Mouse (Mus musculus) forebrain, embryonic 11.5 days (tissue): ENCODE data around the gene Ctf2. TPM values are rescaled to one million over a fixed set of nuclear protein-coding genes. Genes with fewer than 3 reads are reported as not detected.

Experiments
- ATAC-seq: fragments of 200-750 bp; cut with Nextera tagmentation; replicated peaks from 2 replicates; pipeline ENCODE4 v1.8.0; 2017; ENCODE audit warnings: moderate TSS enrichment; ENCODE audit not compliant: low FRiP score
- DNase-seq: peaks from one replicate; pipeline ENCODE4 v3.0.0-alpha.2; 2017; ENCODE audit warnings: low spot score
- H3K27ac ChIP-seq: fragments of 300-500 bp; sonication (generic); 2 replicates; pipeline ENCODE4 v1.5.1; 2014; ENCODE audit warnings: low read depth, low read length
- H3K27me3 ChIP-seq: fragments of 300-500 bp; sonication (generic); 2 replicates; pipeline ENCODE4 v1.6.1; 2014; ENCODE audit warnings: mild to moderate bottlenecking, low read length, mixed read lengths; ENCODE audit not compliant: control insufficient read depth, insufficient read depth
- H3K36me3 ChIP-seq: fragments of 300-500 bp; sonication (generic); 2 replicates; pipeline ENCODE4 v1.6.1; 2014; ENCODE audit warnings: mild to moderate bottlenecking, low read length, moderate library complexity, mixed read lengths; ENCODE audit not compliant: control insufficient read depth, insufficient read depth
- H3K4me1 ChIP-seq: fragments of 300-500 bp; sonication (generic); replicated peaks from 2 replicates; pipeline ENCODE4 v1.6.1; 2014; ENCODE audit warnings: low read length, mixed read lengths; ENCODE audit not compliant: control insufficient read depth, insufficient read depth
- H3K4me2 ChIP-seq: fragments of 300-500 bp; sonication (generic); 2 replicates; pipeline ENCODE4 v1.6.1; 2014; ENCODE audit warnings: low read depth, mild to moderate bottlenecking, low read length, moderate library complexity, mixed read lengths; ENCODE audit not compliant: severe bottlenecking
- H3K4me3 ChIP-seq: fragments of 300-500 bp; sonication (generic); 2 replicates; pipeline ENCODE4 v1.5.1; 2014; ENCODE audit warnings: low read depth, low read length
- H3K9ac ChIP-seq: fragments of 300-500 bp; sonication (generic); 2 replicates; pipeline ENCODE4 v1.6.1; 2014; ENCODE audit warnings: low read length
- H3K9me3 ChIP-seq: fragments of 300-500 bp; sonication (generic); 2 replicates; pipeline ENCODE4 v1.6.1; 2016; ENCODE audit warnings: low read length, mixed read lengths; ENCODE audit not compliant: control insufficient read depth
- WGBS: fragments of 180-500 bp; shearing (Covaris S2); extraction: QIAGEN DNeasy Blood & Tissue Kit; methylation state at CpG from one replicate; pipeline ENCODE4 v1.1.7; 2014; 5-methylcytosine and 5-hydroxymethylcytosine counted together
- polyA plus RNA-seq: library from polyadenylated mRNA; unstranded; fragments of >200 nt; fragmentation: Nextera tagmentation; extraction: Ambion mirVana; gene quantifications from 2 replicates; pipeline ENCODE4 v1.2.1, GENCODE M21; 2014

Ctf2 gene
- polyA plus RNA-seq, 1 experiment from 2014 or later = 0.63 TPM

DNA sequence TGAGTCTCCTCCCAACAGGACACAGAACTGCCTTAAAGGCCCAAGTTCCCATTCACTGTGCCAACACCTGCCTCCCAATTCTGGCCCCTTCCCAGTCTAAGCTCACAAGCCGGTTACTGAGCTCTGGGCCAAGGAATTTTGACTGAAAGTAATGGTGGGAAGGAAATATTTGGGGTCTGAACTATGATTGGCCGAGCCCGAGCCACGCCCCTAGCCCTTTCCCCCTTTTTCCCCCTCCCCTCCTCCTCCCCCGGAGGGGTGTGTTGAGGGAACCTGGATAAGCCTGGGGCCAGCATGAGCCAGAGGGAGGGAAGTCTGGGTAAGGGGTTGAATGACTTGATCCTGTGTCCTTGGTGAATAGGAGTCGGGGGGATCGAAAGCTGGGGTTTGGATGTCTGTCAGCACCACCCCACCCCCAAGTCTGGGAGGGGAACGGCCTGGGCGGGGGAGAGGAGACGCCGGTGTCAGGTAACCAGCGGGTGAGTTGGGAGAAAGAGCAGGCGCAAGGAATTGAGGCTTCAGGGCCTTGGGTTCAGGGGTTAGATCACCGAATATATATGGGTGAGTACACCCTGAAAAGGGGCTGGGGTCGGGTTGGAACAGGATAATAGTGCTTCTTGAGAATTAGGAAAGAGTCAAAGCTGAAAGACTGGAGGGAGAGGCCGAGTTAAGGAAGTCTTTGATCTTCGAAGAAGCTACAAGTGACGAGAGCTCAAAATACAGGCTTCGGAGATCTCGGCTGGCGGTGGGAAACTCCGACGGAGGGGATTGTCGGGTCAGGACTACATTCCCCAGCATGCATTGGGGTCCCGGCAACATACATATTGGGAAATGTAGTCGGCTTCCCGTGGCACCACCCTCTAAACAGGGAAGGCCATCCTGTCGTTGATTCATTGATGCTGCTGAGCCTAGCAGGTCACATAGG lies 19.2 kb downstream of the Ctf2 start, which contains the start of gene Ctf1:
TSS of gene Ctf1 (plus strand) at position 276 of the 925 bp plus-strand sequence.
- Histone ChIP-seq H3K4me2 (peak within 1 kb of the TSS; percentile 60), H3K9ac (peak within 1 kb of the TSS; percentile 49; the same call in 1 of the 2 replicates), H3K4me1 (peaks cover 23% of the 10 kb centered on the region)

DNA sequence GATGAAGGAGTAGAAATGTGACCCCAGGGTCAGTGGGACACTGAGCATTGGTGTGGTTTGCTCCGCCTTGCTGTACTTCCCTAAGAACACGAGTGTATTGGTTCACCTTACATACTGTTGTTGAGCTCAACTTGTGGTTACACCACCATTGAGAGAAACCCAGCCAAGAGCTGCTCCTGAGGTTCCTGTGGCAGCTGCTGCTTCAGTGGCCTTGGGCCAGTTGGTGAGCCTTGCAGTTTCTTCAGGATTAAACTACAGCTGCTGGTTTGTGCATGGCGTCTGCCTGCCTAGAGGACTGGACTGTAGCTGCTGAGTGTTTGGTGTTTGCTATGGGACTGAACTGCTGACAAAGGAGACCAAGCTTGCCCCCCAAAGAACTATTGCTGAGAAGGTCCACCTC lies 20.5 kb downstream of the Ctf2 start:
- Histone ChIP-seq H3K36me3 (no peaks in the 10 kb centered on the region; the same call in 1 of the 2 replicates), H3K9me3 (no peaks in the 10 kb centered on the region), H3K4me1 (peaks cover 27% of the 10 kb centered on the region), H3K4me2 (no peak overlapping the region), H3K27ac (peak overlapping the region; percentile 87; the same call in 1 of the 2 replicates), H3K27me3 (no peaks in the 10 kb centered on the region), H3K4me3 (no peak overlapping the region), H3K9ac (no peak overlapping the region)
- WGBS = 63% methylated on average over 3 of the region's 3 CpGs
- DNase-seq (no peak), ATAC-seq (no peak)

More for the DNA sequence above, 19.2 kb downstream of the Ctf2 start, which contains the start of gene Ctf1:
- H3K27ac ChIP-seq = peak within 1 kb of the TSS; percentile 87
- under 1% methylated on average over 28 of the region's 28 CpGs for WGBS
- H3K9me3 ChIP-seq = no peaks in the 10 kb centered on the region
- peak within 1 kb of the TSS; percentile 27 for H3K4me3 ChIP-seq
- H3K27me3 ChIP-seq = no peaks in the 10 kb centered on the region
- DNase-seq (peak; percentile 88), ATAC-seq (peak; percentile 45)
- no peaks in the 10 kb centered on the region for H3K36me3 ChIP-seq

DNA sequence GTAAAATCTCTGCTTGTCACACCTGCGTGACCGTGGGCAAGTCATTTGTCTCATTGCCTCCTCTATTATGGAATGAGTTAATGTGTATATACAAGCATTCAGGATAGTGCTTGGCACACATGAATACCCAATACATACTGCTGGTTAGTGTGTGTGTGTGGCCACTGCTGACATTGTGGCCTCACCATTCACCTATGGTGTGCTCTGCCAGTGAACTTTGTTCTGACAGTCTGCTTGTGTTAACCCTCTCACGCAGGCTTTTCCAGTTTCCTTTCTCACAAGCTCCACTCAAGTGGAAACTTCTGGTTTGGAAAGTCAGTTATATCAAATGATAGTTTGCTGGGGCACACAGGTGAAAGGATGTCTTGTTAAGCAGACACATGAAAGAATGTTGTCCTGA lies 20.9 kb downstream of the Ctf2 start:
- no peaks in the 10 kb centered on the region for H3K27me3 ChIP-seq
- no peak overlapping the region for H3K4me3 ChIP-seq
- no peaks in the 10 kb centered on the region; the same call in 1 of the 2 replicates for H3K36me3 ChIP-seq
- no peak overlapping the region for H3K9ac ChIP-seq
- H3K9me3 ChIP-seq = no peaks in the 10 kb centered on the region
- DNase-seq (no peak), ATAC-seq (no peak)
- 90% methylated on average over 3 of the region's 3 CpGs for WGBS
- no peak overlapping the region for H3K4me2 ChIP-seq
- no peak overlapping the region for H3K27ac ChIP-seq
- peaks cover 27% of the 10 kb centered on the region for H3K4me1 ChIP-seq

DNA sequence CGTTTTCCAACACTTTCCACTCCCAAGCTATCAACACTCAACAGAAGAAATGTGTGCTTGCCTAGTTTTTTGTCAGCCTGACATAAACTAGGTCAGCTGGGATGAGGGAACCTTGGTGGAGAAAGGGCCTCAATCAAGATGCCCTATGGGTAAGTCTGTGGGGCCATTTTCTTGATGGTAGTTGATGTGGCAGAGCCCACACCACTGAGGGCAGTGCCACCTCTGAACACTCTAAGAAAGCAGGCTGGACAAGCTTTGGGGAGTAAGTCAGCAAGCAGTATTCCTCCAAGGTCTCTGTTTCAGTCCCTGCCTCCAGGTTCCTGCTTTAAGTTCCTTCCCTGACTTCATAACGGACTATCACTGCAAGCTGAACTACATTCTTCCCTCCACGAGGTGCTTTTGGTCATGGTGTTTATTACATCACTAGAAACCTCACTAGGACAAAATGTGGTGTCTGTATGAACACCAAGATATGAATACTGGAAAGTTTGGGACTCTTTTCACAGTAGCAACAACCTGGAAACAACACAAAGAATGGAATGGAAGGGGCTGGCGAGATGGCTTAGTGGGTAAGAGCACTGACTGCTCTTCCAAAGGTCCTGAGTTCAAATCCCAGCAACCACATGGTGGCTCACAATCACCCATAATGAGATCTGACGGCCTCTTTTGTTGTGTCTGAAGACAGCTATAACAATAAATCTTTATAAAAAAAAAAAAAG lies 22.5 kb downstream of the Ctf2 start:
- DNase-seq = no peak
- Histone ChIP-seq H3K9me3 (no peaks in the 10 kb centered on the region), H3K4me3 (peak overlapping the region; percentile 68; the same call in 1 of the 2 replicates), H3K27me3 (no peaks in the 10 kb centered on the region), H3K27ac (peak overlapping the region; percentile 91; the same call in 1 of the 2 replicates), H3K4me1 (peaks cover 27% of the 10 kb centered on the region), H3K4me2 (peak overlapping the region; percentile 68; the same call in 1 of the 2 replicates), H3K36me3 (no peaks in the 10 kb centered on the region; the same call in 1 of the 2 replicates), H3K9ac (peak overlapping the region; percentile 84)
- no peak for ATAC-seq
- 81% methylated on average over 5 of the region's 5 CpGs for WGBS

DNA sequence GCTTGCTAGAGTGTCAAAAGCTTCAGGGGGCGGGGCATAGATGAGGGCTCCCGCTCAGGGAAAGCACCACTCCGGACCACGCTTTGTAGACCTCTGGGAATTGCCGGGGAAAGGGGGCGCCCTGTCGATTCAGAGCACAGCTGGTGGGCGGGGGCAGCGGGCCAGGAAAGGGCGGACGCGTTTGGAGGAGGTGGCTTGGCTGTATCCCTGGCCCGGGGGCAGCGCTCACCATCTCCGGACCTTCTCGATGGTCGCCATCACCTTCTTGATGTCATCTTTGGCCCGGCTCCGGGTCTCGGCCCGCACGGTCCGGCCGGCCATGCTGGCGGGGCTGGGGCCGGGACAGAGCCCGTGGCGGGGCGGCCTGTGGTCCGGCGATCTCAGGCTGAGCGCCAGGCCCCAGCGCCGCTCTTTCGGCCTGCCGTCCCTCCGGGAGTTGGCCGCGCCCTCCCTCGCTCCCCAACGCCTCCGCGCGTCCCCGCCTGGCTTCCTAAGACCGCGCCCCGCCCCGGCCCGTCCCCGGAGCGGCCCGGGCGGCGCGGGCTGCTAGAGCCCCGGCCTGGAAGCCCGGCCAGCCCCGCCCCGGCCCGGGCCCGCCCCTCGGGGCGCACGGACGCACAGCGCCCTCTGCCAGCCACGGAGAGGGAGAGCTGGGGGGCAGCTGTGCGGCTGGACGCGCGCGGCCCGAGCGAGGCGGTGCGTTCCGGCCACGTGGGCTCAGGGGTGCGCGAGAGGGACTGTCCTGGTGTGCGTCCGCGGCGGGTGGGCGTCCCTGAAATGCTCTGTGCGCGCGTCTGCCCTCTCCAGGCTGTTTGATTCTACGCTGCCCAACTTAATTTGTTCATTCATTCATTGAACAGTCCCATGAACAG lies 23.5 kb downstream of the Ctf2 start, which contains the start of gene Bcl7c:
TSS of gene Bcl7c (minus strand) at position 727 of the 872 bp plus-strand sequence.
- peak within 1 kb of the TSS; percentile 84 for H3K9ac ChIP-seq
- H3K27ac ChIP-seq = peak within 1 kb of the TSS; percentile 91
- WGBS = under 1% methylated on average over 73 of the region's 90 CpGs
- H3K36me3 ChIP-seq = no peaks in the 10 kb centered on the region; the same call in 1 of the 2 replicates
- H3K4me1 ChIP-seq = peaks cover 27% of the 10 kb centered on the region
- peak within 1 kb of the TSS; percentile 68 for H3K4me2 ChIP-seq
- H3K9me3 ChIP-seq = no peaks in the 10 kb centered on the region
- no peaks in the 10 kb centered on the region for H3K27me3 ChIP-seq
- ATAC-seq (peak; percentile 81), DNase-seq (peak; percentile 95)
- peak within 1 kb of the TSS; percentile 68 for H3K4me3 ChIP-seq

DNA sequence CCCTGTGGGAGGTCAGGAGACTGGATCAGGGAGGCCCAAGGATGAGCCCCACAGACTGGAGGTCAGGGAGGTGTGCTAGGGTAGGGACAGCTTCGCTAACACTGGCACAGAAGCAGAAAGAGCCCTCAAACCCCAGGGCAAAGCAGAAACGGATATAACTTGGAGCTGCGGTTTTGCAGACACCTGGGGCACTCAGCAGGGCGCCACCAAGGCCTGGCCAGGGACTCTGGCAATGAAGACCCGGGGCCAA lies 24.1 kb downstream of the Ctf2 start:
- under 1% methylated on average over 5 of the region's 5 CpGs for WGBS
- peak overlapping the region; percentile 68 for H3K4me2 ChIP-seq
- ATAC-seq (peak; percentile 25), DNase-seq (no peak)
- H3K4me1 ChIP-seq = peaks cover 23% of the 10 kb centered on the region
- H3K9me3 ChIP-seq = no peaks in the 10 kb centered on the region
- H3K36me3 ChIP-seq = no peaks in the 10 kb centered on the region; the same call in 1 of the 2 replicates
- peak overlapping the region; percentile 68 for H3K4me3 ChIP-seq
- peak overlapping the region; percentile 84 for H3K9ac ChIP-seq
- peak overlapping the region; percentile 91 for H3K27ac ChIP-seq
- H3K27me3 ChIP-seq = no peaks in the 10 kb centered on the region

DNA sequence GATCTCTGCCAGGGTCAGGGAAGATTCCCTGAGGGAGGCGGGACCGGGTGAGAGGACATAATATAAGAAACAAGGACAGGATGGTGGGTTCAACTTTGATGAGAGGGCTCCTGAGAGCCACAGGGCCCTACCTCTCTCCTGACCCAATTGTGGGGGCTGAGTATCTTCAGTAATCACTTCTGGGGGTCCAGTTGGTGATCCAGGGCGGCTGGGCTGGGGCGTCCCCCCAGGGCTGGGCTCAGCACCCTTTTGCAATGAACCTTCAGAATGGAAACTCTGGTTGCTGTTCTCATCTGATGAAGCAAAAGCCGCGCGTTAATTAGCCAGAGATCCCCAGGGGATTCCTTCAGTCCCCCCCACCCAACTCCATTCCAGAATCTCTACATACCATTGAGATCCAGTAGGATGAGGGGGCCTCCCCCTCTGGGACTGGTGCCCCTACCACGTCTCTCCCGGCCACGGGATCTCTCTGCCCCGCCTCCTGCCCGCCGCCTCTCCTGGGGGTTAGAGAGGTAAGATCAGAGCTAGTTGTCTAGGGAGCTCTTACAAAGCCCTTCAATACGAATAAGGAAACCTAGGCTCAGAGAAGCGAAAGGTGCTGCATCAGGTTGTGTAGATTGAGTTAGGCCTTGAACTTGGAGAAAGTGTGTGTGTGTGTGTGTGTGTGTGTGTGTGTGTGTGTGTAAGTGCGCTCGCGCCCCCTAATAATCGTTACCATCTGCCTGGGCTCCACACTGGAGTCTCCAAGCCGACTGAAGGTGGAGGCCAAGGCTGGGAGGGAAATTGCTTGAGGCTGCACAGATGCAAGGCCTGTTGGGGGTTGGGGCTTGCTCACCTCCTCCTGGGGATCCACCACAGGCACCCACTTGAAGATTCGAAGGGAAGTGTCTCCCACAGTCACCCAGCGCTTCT lies 24.7 kb downstream of the Ctf2 start:
- peak; percentile 54 for DNase-seq

More for the DNA sequence above, 24.7 kb downstream of the Ctf2 start:
- peak overlapping the region; percentile 84 for H3K9ac ChIP-seq
- H3K4me1 ChIP-seq = peaks cover 20% of the 10 kb centered on the region
- no peaks in the 10 kb centered on the region for H3K9me3 ChIP-seq
- no peaks in the 10 kb centered on the region; the same call in 1 of the 2 replicates for H3K36me3 ChIP-seq
- 0 out of 2 replicates have a peak, but pooled peaks have one; percentile 0 for ATAC-seq
- peak overlapping the region; percentile 68 for H3K4me3 ChIP-seq
- H3K27ac ChIP-seq = peak overlapping the region; percentile 91
- H3K4me2 ChIP-seq = peak overlapping the region; percentile 68
- H3K27me3 ChIP-seq = no peaks in the 10 kb centered on the region
- WGBS = 26% methylated on average over 22 of the region's 22 CpGs
